Mouse (Mus musculus) erythroblast, adult 5-6 weeks (primary cell): ENCODE results near the gene Nrm. TPM values are rescaled to one million over a fixed set of nuclear protein-coding genes. Genes with fewer than 3 reads are reported as not detected.
"Not testable (repeated sequence)": the region's sequence is repeated elsewhere in the genome, so short reads cannot be mapped to it uniquely, and the experiment has no call there.

Experiments
- ATAC-seq: replicated peaks from 2 replicates; pipeline ENCODE4 v1.8.0; 2016; ENCODE audit warnings: moderate number of reproducible peaks, mild to moderate bottlenecking, moderate TSS enrichment, inconsistent platforms; ENCODE audit not compliant: poor library complexity, low FRiP score, severe bottlenecking
- total RNA-seq, 2 experiments: library from RNA; stranded (forward) in 1 of 2; stranded (reverse) in 1 of 2; fragments of 150-400 nt in 1 of 2; fragments of 200-764, 138-1000 nt in 1 of 2; gene quantifications; 2 replicates each; pipeline versions ENCODE4 v1.2.3 to v1.2.4; 2015 to 2017; ENCODE audit warnings: low replicate concordance in 2 of 2

The Nrm gene
- total RNA-seq, 2 experiments from 2014 or later, result 12.9 to 20.0 TPM

DNA sequence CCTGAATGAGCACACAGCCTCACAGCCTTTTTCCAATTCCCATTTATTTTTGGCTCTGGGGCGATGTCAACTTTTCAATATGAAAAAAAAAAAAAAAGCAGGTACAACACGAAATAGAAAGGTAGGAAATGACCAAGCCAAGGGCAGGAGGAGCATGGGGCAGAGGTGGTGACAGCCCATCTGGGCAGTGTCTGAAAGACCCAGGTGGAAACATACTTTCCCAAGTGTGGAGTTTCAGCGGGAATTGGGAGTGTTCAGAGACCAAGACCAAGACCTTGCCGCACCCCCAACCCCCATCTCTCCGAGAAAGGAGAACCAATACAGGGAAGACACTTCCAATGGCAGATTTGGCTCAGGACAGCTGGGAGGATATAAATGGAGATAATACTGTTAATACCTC is 27.2 kb upstream of the Nrm start:
- no peak for ATAC-seq

DNA sequence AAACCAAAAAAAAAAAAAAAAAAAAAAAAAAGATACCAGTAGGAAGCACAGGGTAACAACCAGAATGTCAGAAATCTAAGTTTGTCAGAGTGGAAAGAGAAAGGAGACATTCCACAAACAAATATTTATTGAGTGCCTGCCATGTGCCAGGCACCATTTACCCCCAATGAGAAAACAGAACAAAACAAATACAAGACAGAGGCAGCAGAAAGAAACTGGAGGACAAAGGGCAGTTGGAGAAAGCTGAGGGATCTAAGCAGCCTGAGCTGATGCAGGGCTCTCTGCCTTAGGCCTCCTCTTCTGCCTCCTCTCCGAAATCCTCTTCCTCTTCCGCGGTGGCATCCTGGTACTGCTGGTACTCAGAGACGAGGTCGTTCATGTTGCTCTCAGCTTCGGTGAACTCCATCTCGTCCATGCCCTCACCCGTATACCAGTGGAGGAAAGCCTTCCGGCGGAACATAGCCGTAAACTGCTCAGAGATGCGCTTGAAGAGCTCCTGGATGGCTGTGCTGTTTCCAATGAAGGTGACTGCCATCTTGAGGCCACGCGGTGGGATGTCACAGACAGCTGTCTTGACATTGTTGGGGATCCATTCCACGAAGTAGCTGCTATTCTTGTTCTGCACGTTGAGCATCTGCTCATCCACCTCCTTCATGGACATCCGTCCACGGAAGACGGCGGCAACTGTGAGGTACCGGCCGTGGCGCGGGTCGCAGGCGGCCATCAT is 26.3 kb upstream of the Nrm start:
- no peak for ATAC-seq

DNA sequence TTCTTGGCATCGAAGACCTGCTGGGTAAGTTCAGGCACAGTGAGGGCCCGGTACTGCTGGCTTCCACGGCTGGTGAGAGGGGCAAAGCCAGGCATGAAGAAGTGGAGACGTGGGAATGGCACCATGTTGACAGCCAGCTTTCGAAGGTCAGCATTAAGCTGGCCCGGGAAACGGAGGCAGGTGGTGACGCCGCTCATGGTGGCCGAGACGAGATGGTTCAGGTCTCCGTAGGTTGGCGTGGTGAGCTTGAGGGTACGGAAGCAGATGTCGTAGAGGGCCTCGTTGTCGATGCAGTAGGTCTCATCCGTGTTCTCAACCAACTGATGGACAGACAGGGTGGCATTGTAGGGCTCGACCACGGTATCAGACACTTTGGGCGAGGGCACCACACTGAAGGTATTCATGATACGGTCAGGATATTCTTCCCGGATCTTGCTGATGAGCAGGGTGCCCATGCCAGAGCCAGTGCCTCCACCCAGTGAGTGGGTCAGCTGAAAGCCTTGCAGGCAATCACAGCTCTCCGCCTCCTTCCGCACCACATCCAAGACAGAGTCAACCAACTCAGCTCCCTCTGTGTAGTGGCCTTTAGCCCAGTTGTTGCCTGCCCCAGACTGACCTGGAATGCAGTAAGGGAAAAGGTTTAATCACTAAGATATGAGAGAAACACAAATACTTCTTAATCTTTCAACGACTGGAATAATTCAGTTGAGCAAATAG is 25.5 kb upstream of the Nrm start:
- ATAC-seq, result no peak

DNA sequence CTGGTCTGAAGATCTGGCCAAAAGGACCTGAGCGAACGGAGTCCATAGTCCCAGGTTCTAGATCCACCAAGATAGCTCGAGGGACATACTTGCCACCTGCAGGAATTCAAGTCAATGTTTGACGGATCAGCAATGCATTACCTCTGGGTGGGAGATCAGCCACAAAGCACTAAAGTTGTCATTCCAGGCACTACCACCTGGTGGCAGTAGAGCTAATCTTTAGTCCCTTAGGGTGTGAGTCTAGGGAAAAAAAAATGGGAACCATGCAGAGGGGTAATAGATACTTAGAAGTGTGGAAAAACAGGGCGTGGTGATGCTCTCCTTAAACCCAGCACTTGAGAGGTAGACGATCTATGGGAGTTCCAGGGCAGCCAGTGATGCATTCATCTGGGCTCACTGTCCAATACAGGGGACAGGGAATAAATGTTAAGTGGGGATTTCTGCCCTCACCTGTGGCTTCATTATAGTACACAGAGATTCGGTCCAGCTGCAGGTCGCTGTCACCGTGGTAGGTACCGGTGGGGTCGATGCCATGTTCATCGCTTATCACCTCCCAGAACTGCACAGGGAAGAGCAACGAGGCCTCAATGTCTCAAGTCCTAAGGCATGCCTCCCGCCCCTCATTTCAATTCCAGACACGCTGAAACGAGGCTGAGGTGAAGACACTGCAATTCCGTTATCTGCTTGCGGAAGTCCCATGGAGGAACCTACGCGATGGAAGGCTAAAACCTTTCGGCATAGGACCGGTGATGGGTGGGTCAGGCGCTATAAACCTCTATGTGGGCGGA is 24.7 kb upstream of the Nrm start:
- peak; percentile 31 for ATAC-seq

DNA sequence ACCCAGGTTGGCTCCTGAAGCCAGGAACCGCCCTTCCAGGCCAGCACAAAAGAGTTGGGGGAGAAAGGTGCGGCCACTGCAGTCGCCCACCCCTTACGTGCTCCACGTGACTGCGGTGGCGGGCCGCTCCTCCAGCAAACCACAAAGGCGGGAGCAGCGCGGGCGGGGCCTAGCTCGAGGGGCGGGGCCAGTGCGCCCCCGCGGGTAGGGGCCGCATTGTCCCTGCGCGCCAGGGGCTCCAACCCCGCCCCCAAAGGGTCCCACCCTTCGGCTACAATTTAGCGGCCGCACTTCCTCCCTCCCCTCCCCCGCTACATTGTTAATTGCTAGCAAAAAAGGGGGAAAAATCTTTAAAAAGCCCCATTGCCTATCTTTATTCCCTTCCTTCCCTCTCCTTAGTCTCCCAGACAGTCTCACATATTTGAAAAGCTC is 24.1 kb upstream of the Nrm start:
- 0 out of 2 replicates have a peak, but pooled peaks have one; percentile 15 for ATAC-seq

DNA sequence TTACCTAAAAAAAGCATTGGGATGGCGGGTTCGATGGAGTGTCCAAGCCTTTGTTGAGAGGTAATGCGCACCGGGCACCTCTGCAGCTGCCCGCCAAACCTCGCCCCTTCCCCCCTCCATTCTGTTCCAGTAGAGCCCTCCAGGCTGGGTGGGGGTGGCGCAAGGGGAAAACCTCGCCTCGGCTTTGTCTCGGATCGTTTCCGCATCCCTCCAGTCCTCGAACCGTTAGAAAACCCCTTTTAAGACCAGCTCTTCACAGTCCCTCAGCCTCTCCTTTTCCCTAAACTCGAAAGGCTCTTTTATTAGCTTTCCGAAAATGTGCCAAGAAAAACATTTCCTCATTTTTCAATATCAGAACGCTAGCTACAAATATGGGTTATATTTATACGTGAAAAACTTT is 23.6 kb upstream of the Nrm start:
- ATAC-seq, result no peak

DNA sequence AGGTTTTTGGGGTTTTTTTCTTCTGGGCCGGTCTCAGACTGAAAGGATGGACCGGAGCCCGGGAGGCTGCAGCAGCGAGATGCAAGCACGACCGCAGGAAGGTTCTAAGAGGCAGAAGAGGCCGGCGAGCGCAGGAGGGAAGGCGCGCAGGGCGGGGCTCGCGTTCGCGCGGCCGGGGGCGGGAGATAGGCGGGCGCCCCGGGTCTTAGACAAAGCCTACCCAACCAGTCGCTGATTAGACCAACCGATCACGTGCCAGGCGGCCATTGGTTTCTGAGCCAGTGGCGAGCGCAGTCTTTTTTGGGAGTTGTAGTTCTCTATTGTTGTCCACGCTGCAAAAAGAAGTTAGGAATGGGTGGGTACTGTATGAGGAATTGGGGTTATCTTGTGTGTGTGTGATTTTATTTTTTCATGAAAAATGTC is 23.0 kb upstream of the Nrm start, which contains the start of gene Tubb5:
Tubb5 (minus strand) TSS at position 185 of the 423 bp plus-strand sequence.
- peak; percentile 55 for ATAC-seq

DNA sequence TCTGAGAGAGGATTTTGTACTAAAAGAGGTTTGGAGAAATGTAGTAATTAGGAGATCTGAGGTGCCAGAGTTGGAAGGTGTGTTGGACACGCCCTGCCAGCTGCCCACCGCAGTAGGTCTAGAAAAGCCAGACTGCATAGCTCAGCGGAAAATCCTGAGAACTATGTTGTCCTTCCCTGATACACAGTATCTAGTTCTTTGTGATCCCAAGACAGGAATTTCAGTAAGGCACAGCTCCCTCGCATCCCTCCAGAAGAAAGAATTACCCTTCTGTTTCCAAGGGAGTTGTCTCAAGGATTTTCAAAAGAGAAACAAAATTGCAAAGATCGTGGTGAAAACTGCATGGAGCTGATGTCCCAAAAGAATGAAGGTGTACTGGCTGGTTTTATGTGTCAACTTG is 22.5 kb upstream of the Nrm start:
- no peak for ATAC-seq

DNA sequence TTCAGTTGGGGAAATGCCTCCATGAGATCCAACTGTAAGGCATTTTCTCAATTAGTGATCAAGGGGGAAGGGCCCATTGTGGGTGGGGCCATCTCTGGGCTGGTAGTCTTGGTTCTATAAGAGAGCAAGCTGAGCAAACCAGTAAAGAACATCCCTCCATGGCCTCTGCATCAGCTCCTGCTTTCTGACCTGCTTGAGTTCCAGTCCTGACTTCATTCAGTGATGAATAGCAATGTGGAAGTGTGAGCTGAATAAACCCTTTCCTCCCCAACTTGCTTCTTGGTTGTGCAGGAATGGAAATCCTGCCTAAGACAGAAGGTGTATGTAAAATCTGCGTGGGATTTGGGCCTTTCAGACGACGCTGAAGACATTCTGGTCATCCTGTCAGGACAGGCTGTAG is 22.1 kb upstream of the Nrm start:
- ATAC-seq, result not testable (repeated sequence)

DNA sequence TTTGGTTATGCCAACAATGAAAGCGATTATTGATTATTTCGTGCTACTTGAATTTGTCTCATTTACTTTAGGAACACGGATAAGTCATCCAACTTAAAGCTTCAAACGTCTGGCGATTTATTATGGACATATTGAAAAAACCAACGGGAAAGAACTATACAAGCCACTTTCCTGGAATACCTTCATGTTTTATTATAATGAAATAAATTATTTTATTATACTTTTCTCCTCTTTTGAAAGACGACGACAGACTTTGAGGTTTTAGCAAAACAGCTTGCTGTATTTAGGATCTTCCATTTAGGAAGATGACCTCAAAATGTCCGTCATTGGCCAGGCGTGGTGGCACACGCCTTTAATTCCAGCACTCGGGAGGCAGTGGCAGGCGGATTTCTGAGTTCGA is 20.6 kb upstream of the Nrm start:
- no peak for ATAC-seq

DNA sequence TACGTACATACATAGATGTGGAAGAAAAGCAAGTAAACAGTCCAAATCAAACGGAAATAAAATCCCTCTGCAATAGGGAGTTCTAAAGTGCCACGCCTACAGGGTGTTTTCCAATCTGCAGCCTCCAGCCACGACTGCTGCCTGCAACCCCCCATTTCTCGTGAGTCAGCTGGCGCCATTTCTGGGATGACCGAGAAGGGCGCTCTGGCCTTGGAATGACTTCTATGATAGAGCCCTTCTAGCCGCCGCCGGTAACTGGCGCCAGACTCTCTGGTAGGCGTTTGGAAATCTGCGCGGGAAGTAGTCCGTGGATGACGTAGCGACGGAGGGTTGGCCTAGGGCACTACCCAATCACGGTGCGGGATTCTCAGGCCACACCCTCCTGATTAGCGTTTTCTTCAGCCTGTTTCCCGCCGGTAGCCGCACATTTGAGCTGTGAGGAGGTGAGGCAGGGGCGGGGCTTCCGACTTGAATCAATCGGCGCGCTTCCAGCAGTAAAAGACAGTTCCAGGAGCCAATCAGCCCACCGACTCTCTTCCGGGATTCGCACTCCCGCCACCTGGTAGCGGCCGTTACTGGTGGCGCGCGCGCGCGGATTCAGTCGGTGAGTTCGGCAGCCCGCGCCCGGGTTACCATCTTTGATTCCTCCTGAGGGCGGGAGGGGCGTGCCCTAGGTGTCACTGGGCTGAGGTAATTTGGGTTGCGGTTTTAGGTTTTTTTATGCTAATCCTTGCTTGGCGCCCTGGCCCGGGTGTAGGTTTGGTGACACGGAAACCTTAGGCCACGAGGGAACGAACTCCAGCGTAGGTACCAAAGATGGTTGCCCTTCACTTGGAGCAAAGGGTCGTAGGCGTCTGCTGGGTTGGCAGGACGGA is 19.8 kb upstream of the Nrm start, which contains the start of gene Mdc1:
Mdc1 (plus strand) TSS at position 440 of the 875 bp plus-strand sequence.
- peak; percentile 76 for ATAC-seq

DNA sequence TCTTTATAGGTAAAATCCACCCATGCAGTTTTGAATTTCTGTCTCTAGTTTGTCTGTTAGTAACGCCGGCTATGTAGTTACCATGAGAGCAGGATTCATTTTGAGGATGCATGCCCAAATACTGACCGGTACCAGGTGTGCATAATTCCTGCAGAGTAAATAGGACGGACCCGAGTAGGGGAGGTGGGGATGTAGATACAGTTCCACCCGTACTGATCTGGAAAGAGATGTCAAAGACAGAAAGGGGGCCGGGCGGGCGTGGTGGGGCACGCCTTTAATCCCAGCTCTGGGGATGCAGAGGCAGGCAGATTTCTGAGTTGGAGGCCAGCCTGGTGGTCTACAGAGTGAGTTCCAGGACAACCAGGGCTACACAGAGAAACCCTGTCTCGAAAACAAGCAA is 19.1 kb upstream of the Nrm start:
- no peak for ATAC-seq

DNA sequence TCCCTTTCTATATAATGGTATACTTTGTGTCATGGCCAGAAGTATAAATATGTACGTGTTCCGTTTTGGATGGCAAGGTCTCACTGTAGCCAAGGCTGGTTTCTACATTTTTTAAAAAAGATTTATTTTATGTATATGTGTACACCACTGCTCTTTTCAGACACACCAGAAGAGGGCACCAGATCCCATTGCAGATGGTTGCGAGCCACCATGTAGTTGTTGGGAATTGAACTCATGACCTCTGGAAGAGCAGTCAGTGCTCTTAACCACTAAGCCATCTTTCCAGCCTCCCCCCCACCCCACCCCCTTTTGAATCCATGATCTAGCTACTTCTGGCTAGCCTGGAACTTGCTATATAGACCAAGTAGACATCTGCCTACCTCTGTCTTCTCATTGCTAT is 17.6 kb upstream of the Nrm start:
- no peak for ATAC-seq

DNA sequence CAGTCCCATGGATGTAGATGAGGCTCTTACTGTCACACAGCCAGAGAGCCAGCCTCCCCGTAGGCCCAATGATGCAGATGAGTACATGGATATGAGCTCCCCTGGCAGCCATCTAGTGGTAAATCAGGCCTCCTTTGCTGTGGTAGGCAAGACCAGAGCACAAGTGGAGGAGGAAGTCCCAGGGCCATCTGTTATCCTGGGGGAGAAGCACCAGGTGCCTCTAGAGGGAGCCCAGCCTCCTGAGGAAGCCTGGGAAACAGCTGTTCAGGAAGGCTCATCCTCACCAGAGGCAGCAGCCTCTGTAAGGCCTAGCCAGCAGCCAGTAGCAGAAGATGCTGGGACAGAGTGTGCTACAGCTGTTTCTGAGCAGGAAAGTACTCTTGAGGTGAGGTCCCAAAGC is 13.0 kb upstream of the Nrm start:
- 0 out of 2 replicates have a peak, but pooled peaks have one; percentile 20 for ATAC-seq

DNA sequence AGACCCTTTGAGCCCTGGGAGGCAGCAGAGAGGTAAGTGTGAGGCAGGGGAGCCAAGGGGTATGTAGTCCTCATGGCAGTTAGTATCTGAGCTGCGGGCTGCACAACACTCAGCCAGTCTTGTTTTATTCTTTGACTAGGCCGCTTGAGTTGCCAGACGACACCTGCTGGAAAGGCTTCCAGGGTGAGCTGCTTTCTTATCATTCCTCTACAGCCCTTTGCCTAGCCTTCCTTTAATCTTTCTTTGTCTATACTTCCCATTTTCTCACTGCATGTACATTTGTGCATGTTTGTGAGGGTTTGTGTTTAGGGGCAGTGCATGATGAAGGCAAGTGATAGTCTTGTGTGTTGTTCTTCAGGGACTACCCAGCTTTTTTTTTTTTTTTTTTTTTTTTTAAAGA is 10.1 kb upstream of the Nrm start:
- peak; percentile 66 for ATAC-seq

DNA sequence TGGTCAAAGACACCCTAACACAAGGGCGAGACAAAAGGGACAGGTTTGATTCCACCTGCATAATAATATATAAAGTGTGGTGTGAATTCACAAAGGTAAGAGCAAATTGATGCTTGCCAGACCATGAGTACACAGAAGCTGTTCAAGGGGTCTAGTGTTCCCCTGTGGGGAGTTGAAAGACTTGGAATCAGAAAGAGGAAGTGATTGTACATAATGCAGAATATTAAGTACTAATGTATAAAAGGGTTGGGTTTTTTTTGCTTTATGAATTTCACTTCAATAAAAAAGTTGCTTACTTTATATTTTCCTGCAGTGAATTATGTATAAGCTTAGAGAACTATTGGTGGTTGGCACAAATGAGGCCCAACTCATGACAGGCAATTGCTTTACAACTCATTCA is 1.7 kb upstream of the Nrm start:
- no peak for ATAC-seq

DNA sequence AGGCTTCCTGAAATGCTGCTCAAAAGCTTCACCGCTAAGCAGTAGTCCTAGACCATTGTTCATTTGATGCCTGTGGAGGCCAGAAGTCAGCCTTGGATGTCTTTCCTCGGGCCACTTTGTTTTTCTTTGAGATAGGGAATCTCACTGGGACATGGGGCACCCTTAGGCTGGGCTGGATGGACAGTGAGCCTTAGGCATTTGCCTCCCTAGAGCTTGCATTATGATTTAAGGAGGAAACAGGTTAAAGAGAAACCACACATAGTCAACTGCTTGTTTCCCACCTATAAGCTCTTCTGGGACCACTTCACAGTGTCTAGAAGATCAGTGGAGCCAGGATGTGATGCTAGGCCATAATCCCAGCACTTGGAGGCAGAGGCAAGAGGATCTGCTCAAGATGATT is 1.3 kb upstream of the Nrm start:
- ATAC-seq, result no peak

DNA sequence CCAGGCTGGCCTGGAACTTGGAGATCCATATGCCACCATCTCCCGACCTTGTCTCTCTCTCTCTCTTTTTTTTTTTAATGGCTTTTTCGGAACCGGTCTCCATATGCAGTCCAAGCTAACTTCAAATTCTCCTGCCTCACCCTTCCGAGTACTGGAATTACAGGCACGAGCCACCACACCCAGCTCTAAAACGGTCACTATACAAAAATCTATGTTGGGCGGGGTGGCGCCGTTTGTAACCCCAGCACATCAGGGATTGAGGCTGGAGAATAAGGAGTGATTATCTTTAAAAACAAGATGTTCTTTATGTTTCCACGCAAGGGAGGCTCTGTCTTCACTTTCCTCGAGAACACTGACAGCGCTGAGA is 304 bp upstream of the Nrm start:
- ATAC-seq, result peak; percentile 48

DNA sequence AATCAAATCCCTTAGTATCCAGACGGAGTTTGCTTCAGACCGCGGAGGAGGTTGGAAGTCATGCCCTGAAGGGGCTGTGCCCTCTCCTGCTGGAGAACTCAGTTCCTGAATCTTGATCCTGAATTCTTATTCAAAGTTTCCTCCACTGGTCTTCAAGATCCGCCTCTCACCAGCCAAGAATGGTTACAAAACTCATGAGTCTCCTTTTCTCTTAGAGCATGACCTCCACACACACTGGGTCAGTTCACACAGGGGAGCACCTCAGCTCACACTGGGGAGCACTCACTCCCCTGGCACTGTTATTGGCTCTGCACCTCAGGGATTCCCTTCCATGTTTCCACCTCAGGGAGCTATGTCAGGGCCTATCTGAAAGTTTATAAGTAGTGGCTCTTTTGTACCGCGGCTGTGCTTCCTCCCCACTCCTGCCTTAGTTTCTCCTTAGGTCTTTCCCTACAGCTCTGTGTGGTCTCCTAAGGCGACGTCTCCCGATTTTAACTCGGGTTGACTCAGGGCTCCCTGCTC is 3.8 kb downstream of the Nrm start:
- no peak for ATAC-seq
